Mouse (Mus musculus) forebrain, embryonic 13.5 days (tissue): ENCODE measurements around the gene Yeats2. TPM values are rescaled to one million over a fixed set of nuclear protein-coding genes. Genes with fewer than 3 reads are reported as not detected.
A peak's percentile ranks its signal among the peaks of the same experiment; 100 is the strongest.

Experiments used
- ATAC-seq: fragments of 200-750 bp; cut with Nextera tagmentation; 2 replicates; pipeline ENCODE4 v1.8.0; 2017
- H3K27ac ChIP-seq: fragments of 300-500 bp; sonication (generic); 2 replicates; pipeline ENCODE4 v1.5.1; 2015; ENCODE audit warnings: inconsistent platforms, mild to moderate bottlenecking, moderate library complexity
- H3K27me3 ChIP-seq: fragments of 300-500 bp; sonication (generic); 2 replicates; pipeline ENCODE4 v1.6.1; 2015; ENCODE audit warnings: mild to moderate bottlenecking, inconsistent platforms
- H3K36me3 ChIP-seq: fragments of 300-500 bp; sonication (generic); 2 replicates; pipeline ENCODE4 v1.6.1; 2015; ENCODE audit warnings: mild to moderate bottlenecking, inconsistent platforms; ENCODE audit not compliant: poor library complexity, severe bottlenecking
- H3K4me1 ChIP-seq: fragments of 300-500 bp; sonication (generic); 2 replicates; pipeline ENCODE4 v1.6.1; 2015; ENCODE audit warnings: inconsistent platforms
- H3K4me2 ChIP-seq: fragments of 300-500 bp; sonication (generic); 2 replicates; pipeline ENCODE4 v1.6.1; 2015; ENCODE audit warnings: inconsistent platforms, mild to moderate bottlenecking, moderate library complexity
- H3K4me3 ChIP-seq: fragments of 300-500 bp; sonication (generic); 2 replicates; pipeline ENCODE4 v1.5.1; 2015; ENCODE audit warnings: mild to moderate bottlenecking, inconsistent platforms
- H3K9ac ChIP-seq: fragments of 300-500 bp; sonication (generic); 2 replicates; pipeline ENCODE4 v1.6.1; 2015; ENCODE audit warnings: mild to moderate bottlenecking, inconsistent platforms
- H3K9me3 ChIP-seq: fragments of 300-500 bp; sonication (generic); replicated peaks from 2 replicates; pipeline ENCODE4 v1.6.1; 2016; ENCODE audit warnings: inconsistent platforms
- WGBS: fragments of 180-500 bp; shearing (Covaris S2); methylation state at CpG from one replicate; pipeline ENCODE4 v1.1.7; 2015; 5-methylcytosine and 5-hydroxymethylcytosine counted together
- polyA plus RNA-seq: library from polyadenylated mRNA; unstranded; fragments of >200 nt; fragmentation: Nextera tagmentation; extraction: Ambion mirVana; gene quantifications from 2 replicates; pipeline ENCODE4 v1.2.1, GENCODE M21; 2015

The Yeats2 gene
- polyA plus RNA-seq, 1 experiment from 2014 or later, result 24.6 TPM

DNA sequence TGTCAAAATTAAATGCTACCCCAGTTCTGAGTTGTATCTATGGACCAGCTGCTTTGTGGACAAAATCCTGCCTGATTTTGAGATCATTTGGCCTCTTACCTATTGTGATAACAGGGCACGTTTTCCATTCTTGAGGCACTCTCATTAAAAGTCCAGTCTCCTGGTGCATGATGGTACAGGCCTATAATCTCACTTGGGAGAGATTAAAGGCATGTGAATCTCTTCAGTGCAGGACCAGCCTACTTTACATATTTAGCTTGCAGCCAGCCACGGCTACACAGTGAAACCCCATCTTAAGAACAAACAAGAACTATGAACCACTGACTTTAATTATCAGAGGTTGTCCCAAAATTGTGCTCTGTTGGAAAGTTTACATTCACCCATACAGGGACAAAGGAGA is 10.5 kb upstream of the Yeats2 start:
- H3K4me1 ChIP-seq, result no peaks in the 10 kb centered on the region
- WGBS, result 43% methylated on average over 2 of the region's 2 CpGs
- no peaks in the 10 kb centered on the region for H3K27me3 ChIP-seq
- H3K36me3 ChIP-seq, result peaks cover 17% of the 10 kb centered on the region
- no peak overlapping the region for H3K27ac ChIP-seq
- H3K9me3 ChIP-seq, result no peaks in the 10 kb centered on the region
- H3K4me2 ChIP-seq, result no peak overlapping the region
- no peak overlapping the region for H3K9ac ChIP-seq
- 0 out of 2 replicates have a peak, but pooled peaks have one; percentile 21 for ATAC-seq
- H3K4me3 ChIP-seq, result no peak overlapping the region

- Histone ChIP-seq H3K4me3 (no peak overlapping the region), H3K4me2 (no peak overlapping the region), H3K4me1 (peaks cover 25% of the 10 kb centered on the region), H3K9me3 (no peaks in the 10 kb centered on the region), H3K27me3 (no peaks in the 10 kb centered on the region), H3K36me3 (peaks cover 10% of the 10 kb centered on the region), H3K9ac (no peak overlapping the region), H3K27ac (no peak overlapping the region)
- no peak for ATAC-seq
- 99% methylated on average over 3 of the region's 3 CpGs for WGBS
Measured at GRCm38 (mm10) chr16:20144568-20144967, 3.7 kb downstream of the Yeats2 start.

DNA sequence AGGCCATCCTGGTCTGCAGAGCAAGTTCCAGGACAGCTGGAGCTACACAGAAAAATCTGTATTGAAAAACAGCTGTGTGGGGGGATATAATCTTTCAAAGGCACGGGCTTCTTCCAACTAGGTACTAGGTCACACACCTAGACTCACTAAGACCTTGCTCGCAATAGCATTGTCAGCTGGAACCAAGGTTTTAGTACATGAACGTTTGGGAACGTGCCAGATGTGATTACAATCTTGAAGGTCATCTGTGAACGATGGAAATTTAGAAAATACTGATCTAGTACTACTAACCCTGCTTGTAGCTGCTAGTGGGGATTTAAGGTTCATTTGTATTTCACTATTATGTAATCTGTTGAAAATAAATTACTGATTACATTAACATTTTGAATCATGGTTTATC is 11.1 kb downstream of the Yeats2 start:
- Histone ChIP-seq H3K36me3 (peaks cover 37% of the 10 kb centered on the region), H3K9ac (no peak overlapping the region), H3K4me3 (no peak overlapping the region), H3K9me3 (no peaks in the 10 kb centered on the region), H3K27me3 (no peaks in the 10 kb centered on the region), H3K27ac (no peak overlapping the region), H3K4me2 (no peak overlapping the region), H3K4me1 (no peaks in the 10 kb centered on the region)
- WGBS, result 89% methylated on average over 5 of the region's 5 CpGs
- no peak for ATAC-seq

DNA sequence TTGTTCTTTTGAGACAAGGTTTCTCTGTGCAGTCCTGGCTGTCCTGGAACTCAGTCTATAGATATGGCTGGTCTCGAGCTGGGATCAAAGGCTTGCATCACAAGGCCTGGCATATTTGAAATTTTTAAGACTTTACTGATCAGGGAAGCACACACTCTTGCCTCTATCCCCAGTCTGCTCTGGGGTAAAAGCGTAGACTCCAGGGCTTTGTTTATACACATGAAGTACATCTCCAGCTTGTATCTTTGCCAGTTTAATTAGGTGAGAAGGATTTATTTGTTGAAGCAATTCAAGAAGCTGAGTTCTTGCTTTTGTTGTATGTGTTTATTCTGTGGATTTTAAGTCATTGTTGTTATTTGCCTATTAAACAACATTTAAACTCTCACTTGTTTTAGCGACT is 12.9 kb downstream of the Yeats2 start:
- no peak overlapping the region for H3K4me3 ChIP-seq
- ATAC-seq, result no peak
- no peak overlapping the region for H3K4me2 ChIP-seq
- no peaks in the 10 kb centered on the region for H3K27me3 ChIP-seq
- no peak overlapping the region for H3K27ac ChIP-seq
- WGBS, result 75% methylated on average over 3 of the region's 3 CpGs
- peaks cover 53% of the 10 kb centered on the region for H3K36me3 ChIP-seq
- no peaks in the 10 kb centered on the region for H3K4me1 ChIP-seq
- H3K9ac ChIP-seq, result no peak overlapping the region
- H3K9me3 ChIP-seq, result no peaks in the 10 kb centered on the region

GRCm38 (mm10) chr16:20160130-20160529 is 19.3 kb downstream of the Yeats2 start:
- H3K27me3 ChIP-seq, result no peaks in the 10 kb centered on the region
- H3K4me3 ChIP-seq, result no peak overlapping the region
- no peak overlapping the region for H3K27ac ChIP-seq
- no peak overlapping the region for H3K9ac ChIP-seq
- ATAC-seq, result no peak
- H3K4me2 ChIP-seq, result no peak overlapping the region
- 89% methylated on average over 2 of the region's 2 CpGs for WGBS
- peaks cover 88% of the 10 kb centered on the region for H3K36me3 ChIP-seq
- H3K4me1 ChIP-seq, result no peaks in the 10 kb centered on the region
- no peaks in the 10 kb centered on the region for H3K9me3 ChIP-seq

GRCm38 (mm10) chr16:20169071-20169470 is 28.2 kb downstream of the Yeats2 start:
- Histone ChIP-seq H3K9me3 (0 out of 2 replicates have a peak, but pooled peaks cover 4% of the 10 kb centered on the region), H3K9ac (no peak overlapping the region), H3K27ac (no peak overlapping the region), H3K4me2 (no peak overlapping the region), H3K4me1 (no peaks in the 10 kb centered on the region), H3K36me3 (peaks cover 89% of the 10 kb centered on the region), H3K4me3 (no peak overlapping the region), H3K27me3 (no peaks in the 10 kb centered on the region)
- WGBS, result 87% methylated on average over 3 of the region's 3 CpGs
- no peak for ATAC-seq

DNA sequence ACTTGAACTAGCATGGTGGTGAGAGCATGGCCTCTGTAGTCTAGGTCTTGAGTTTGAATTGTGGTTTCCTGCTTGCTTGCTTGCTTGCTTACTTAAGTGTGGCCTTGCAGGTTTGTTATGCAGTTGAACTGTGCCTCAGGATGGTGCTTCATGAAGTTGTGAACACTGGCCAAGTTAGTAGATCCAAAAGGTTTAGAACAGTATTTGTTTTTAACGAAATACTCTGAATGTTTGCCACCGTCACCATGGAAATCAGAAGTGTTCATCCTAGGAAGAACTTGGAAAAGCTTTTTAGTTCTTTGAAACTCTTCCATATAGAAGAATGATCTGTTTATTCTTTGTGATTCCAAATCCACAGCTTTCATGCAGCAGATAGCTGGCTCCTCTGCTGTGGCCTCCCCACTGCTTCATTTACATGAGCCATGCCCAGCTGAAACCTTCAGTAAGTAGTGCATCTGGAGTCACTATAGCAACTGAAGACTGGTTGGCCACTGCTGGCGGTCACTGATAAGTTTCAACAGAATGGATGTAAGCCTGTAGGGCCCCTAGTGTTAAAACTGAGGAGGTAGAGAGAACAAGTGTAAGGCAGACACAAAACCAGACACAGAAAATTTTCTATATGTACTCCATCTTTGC is 28.7 kb downstream of the Yeats2 start:
- H3K4me3 ChIP-seq, result no peak overlapping the region
- 0 out of 2 replicates have a peak, but pooled peaks cover 4% of the 10 kb centered on the region for H3K9me3 ChIP-seq
- 80% methylated on average over 3 of the region's 3 CpGs for WGBS
- no peaks in the 10 kb centered on the region for H3K27me3 ChIP-seq
- H3K4me1 ChIP-seq, result no peaks in the 10 kb centered on the region
- no peak overlapping the region for H3K4me2 ChIP-seq
- no peak for ATAC-seq
- H3K36me3 ChIP-seq, result peaks cover 89% of the 10 kb centered on the region
- no peak overlapping the region for H3K27ac ChIP-seq
- no peak overlapping the region for H3K9ac ChIP-seq

- H3K4me1 ChIP-seq, result no peaks in the 10 kb centered on the region
Measured at GRCm38 (mm10) chr16:20179406-20180175, 38.7 kb downstream of the Yeats2 start.

GRCm38 (mm10) chr16:20185368-20185767 is 44.5 kb downstream of the Yeats2 start:
- Histone ChIP-seq H3K36me3 (peaks cover 74% of the 10 kb centered on the region), H3K27ac (no peak overlapping the region), H3K27me3 (no peaks in the 10 kb centered on the region), H3K9ac (no peak overlapping the region), H3K9me3 (no peaks in the 10 kb centered on the region), H3K4me2 (no peak overlapping the region), H3K4me3 (no peak overlapping the region), H3K4me1 (no peaks in the 10 kb centered on the region)
- ATAC-seq, result no peak
- 66% methylated on average over 2 of the region's 2 CpGs for WGBS

More at GRCm38 (mm10) chr16:20179406-20180175, 38.7 kb downstream of the Yeats2 start:
- 84% methylated on average over 23 of the region's 23 CpGs for WGBS
- Histone ChIP-seq H3K27me3 (no peaks in the 10 kb centered on the region), H3K9ac (no peak overlapping the region), H3K4me3 (no peak overlapping the region), H3K27ac (no peak overlapping the region), H3K4me2 (no peak overlapping the region), H3K36me3 (peaks cover 69% of the 10 kb centered on the region), H3K9me3 (no peaks in the 10 kb centered on the region)
- no peak for ATAC-seq

GRCm38 (mm10) chr16:20191161-20191882 is 50.5 kb downstream of the Yeats2 start:
- Histone ChIP-seq H3K36me3 (peaks cover 92% of the 10 kb centered on the region), H3K9me3 (no peaks in the 10 kb centered on the region), H3K4me3 (no peak overlapping the region), H3K27ac (no peak overlapping the region), H3K4me1 (no peaks in the 10 kb centered on the region), H3K9ac (no peak overlapping the region), H3K27me3 (no peaks in the 10 kb centered on the region), H3K4me2 (no peak overlapping the region)
- 89% methylated on average over 3 of the region's 3 CpGs for WGBS
- no peak for ATAC-seq

GRCm38 (mm10) chr16:20192043-20192442 is 51.2 kb downstream of the Yeats2 start:
- Histone ChIP-seq H3K9me3 (no peaks in the 10 kb centered on the region), H3K36me3 (peaks cover 92% of the 10 kb centered on the region), H3K9ac (no peak overlapping the region), H3K4me2 (no peak overlapping the region), H3K4me1 (no peaks in the 10 kb centered on the region), H3K27ac (no peak overlapping the region), H3K27me3 (no peaks in the 10 kb centered on the region), H3K4me3 (no peak overlapping the region)
- no peak for ATAC-seq

GRCm38 (mm10) chr16:20195546-20195945 is 54.7 kb downstream of the Yeats2 start:
- no peak for ATAC-seq
- no peak overlapping the region for H3K9ac ChIP-seq
- H3K4me1 ChIP-seq, result no peaks in the 10 kb centered on the region
- no peak overlapping the region for H3K27ac ChIP-seq
- H3K36me3 ChIP-seq, result peaks cover 90% of the 10 kb centered on the region
- H3K4me2 ChIP-seq, result no peak overlapping the region
- 89% methylated on average over 3 of the region's 3 CpGs for WGBS
- H3K9me3 ChIP-seq, result no peaks in the 10 kb centered on the region
- no peak overlapping the region for H3K4me3 ChIP-seq
- no peaks in the 10 kb centered on the region for H3K27me3 ChIP-seq
